Mouse (Mus musculus) left cerebral cortex, postnatal 36 days (tissue): ENCODE measurements around the gene Ostm1. TPM values are rescaled to one million over a fixed set of nuclear protein-coding genes. Genes with fewer than 3 reads are reported as not detected.

ENCODE experiments used
- DNase-seq, 2 experiments: peaks; one replicate each; pipeline ENCODE4 v3.0.0; 2021 to 2022; ENCODE audit warnings: low spot score in 2 of 2, mixed read lengths in 1 of 2
- intact Hi-C: fragments of 180-260 bp; cut with DNase I; formaldehyde crosslinking; loops from one replicate; pipeline ENCODE4 v1.15.1; 2025
- total RNA-seq, 2 experiments: library from RNA; stranded (reverse); gene quantifications; 2 replicates each; pipeline ENCODE4 v1.2.3; 2021

The Ostm1 gene
- total RNA-seq, 2 experiments from 2014 or later: 47.1 to 55.2 TPM

GRCm38 (mm10) chr10:42613075-42613474 lies 29.5 kb downstream of the Ostm1 start:
- intact Hi-C loops: no loop called here
- DNase-seq: no peak

GRCm38 (mm10) chr10:42613639-42614381 lies 30.2 kb downstream of the Ostm1 start:
- DNase-seq: no peak
- intact Hi-C loops: no loop called here

- intact Hi-C loops: no loop called here
- no peak for DNase-seq
These were observed 31.1 kb downstream of the Ostm1 start for GRCm38 (mm10) chr10:42614766-42615165.

- DNase-seq: no peak
- intact Hi-C loops: no loop called here
These were observed 34.7 kb downstream of the Ostm1 start for GRCm38 (mm10) chr10:42618291-42618690.

GRCm38 (mm10) chr10:42625907-42626306 lies 42.3 kb downstream of the Ostm1 start:
- no peak for DNase-seq
- intact Hi-C loops: no loop called here

- DNase-seq: no peak
- intact Hi-C loops: loop anchor here (2.0 kb wide), 1 partner anchor 46 kb away; no protein-coding TSS in a partner anchor
These were observed 47.2 kb downstream of the Ostm1 start for GRCm38 (mm10) chr10:42630596-42631355.

GRCm38 (mm10) chr10:42631754-42632452 lies 48.3 kb downstream of the Ostm1 start:
- DNase-seq: no peak
- intact Hi-C loops: loop anchor here (2.0 kb wide), 1 partner anchor 47 kb away; no protein-coding TSS in a partner anchor

- DNase-seq: no peak
- intact Hi-C loops: no loop called here
These were observed 49.1 kb downstream of the Ostm1 start for GRCm38 (mm10) chr10:42632453-42633360.

- no peak for DNase-seq
- intact Hi-C loops: no loop called here
These were observed 49.9 kb downstream of the Ostm1 start for GRCm38 (mm10) chr10:42633361-42634121.

- intact Hi-C loops: no loop called here
- no peak for DNase-seq
These were observed 50.6 kb downstream of the Ostm1 start for GRCm38 (mm10) chr10:42634122-42634720.

- intact Hi-C loops: no loop called here
- no peak for DNase-seq
These were observed 51.4 kb downstream of the Ostm1 start for GRCm38 (mm10) chr10:42635046-42635445.

- intact Hi-C loops: loop anchor here (1.0 kb wide), 1 partner anchor 327 kb away; no protein-coding TSS in a partner anchor
- no peak for DNase-seq
These were observed 52.1 kb downstream of the Ostm1 start for GRCm38 (mm10) chr10:42635566-42636359.

GRCm38 (mm10) chr10:42636360-42637182 lies 52.9 kb downstream of the Ostm1 start:
- no peak for DNase-seq
- intact Hi-C loops: loop anchor here (1.0 kb wide), 1 partner anchor 328 kb away; no protein-coding TSS in a partner anchor

- no peak for DNase-seq
- intact Hi-C loops: no loop called here
These were observed 53.7 kb downstream of the Ostm1 start for GRCm38 (mm10) chr10:42637183-42637788.

GRCm38 (mm10) chr10:42639856-42640255 lies 56.2 kb downstream of the Ostm1 start:
- intact Hi-C loops: no loop called here
- DNase-seq: no peak

GRCm38 (mm10) chr10:42643638-42644037 lies 60.0 kb downstream of the Ostm1 start:
- intact Hi-C loops: no loop called here
- DNase-seq: no peak
